Mouse (Mus musculus) embryo, embryonic 9.5 days (tissue): ENCODE data around the gene Ogfod3.

Experiments
- DNase-seq: peaks from one replicate; pipeline ENCODE4 v3.0.0-alpha.2; 2017; ENCODE audit errors: extremely low spot score

Gene Ogfod3

GRCm38 (mm10) chr11:121204161-121205006 lies at the start of gene Ogfod3, which contains the start of gene Hexdc:
Ogfod3 (minus strand) TSS chr11:121204711.
Hexdc (plus strand) TSS chr11:121204433.
- DNase-seq, result peak; percentile 99

GRCm38 (mm10) chr11:121250196-121250595 lies 45.7 kb upstream of the Ogfod3 start:
- DNase-seq, result no peak

GRCm38 (mm10) chr11:121239669-121240068 lies 35.2 kb upstream of the Ogfod3 start:
- no peak for DNase-seq

GRCm38 (mm10) chr11:121237345-121238128 lies 33.0 kb upstream of the Ogfod3 start:
- DNase-seq, result no peak

- DNase-seq, result peak; percentile 99
Observed at GRCm38 (mm10) chr11:121236564-121237344, 32.2 kb upstream of the Ogfod3 start, which contains the start of gene Narf. Narf (plus strand) TSS chr11:121237253.

GRCm38 (mm10) chr11:121235475-121236238 lies 31.1 kb upstream of the Ogfod3 start:
- peak; percentile 36 for DNase-seq

- DNase-seq, result no peak
Observed at GRCm38 (mm10) chr11:121232706-121233105, 28.2 kb upstream of the Ogfod3 start.

- no peak for DNase-seq
Observed at GRCm38 (mm10) chr11:121231628-121232291, 27.2 kb upstream of the Ogfod3 start.

GRCm38 (mm10) chr11:121231191-121231590 lies 26.7 kb upstream of the Ogfod3 start:
- no peak for DNase-seq

- peak; percentile 83 for DNase-seq
Observed at GRCm38 (mm10) chr11:121229018-121229439, 24.5 kb upstream of the Ogfod3 start, which contains the start of gene Cybc1. Cybc1 (minus strand) TSS chr11:121229322.

- no peak for DNase-seq
Observed at GRCm38 (mm10) chr11:121228129-121229017, 23.9 kb upstream of the Ogfod3 start.

- DNase-seq, result no peak
Observed at GRCm38 (mm10) chr11:121221321-121222010, 17.0 kb upstream of the Ogfod3 start.

- no peak for DNase-seq
Observed at GRCm38 (mm10) chr11:121220771-121221170, 16.3 kb upstream of the Ogfod3 start.

GRCm38 (mm10) chr11:121219776-121220175 lies 15.3 kb upstream of the Ogfod3 start:
- DNase-seq, result no peak

GRCm38 (mm10) chr11:121216831-121217230 lies 12.3 kb upstream of the Ogfod3 start:
- DNase-seq, result no peak

- DNase-seq, result no peak
Observed at GRCm38 (mm10) chr11:121203859-121204160, 701 bp downstream of the Ogfod3 start.

- DNase-seq, result peak; percentile 17
Observed at GRCm38 (mm10) chr11:121201436-121202198, 2.9 kb downstream of the Ogfod3 start.

- no peak for DNase-seq
Observed at GRCm38 (mm10) chr11:121200781-121201180, 3.7 kb downstream of the Ogfod3 start.
